Mouse (Mus musculus) limb, embryonic 11.5 days (tissue): ENCODE results near the gene Zfp235. TPM values are rescaled to one million over a fixed set of nuclear protein-coding genes. Genes with fewer than 3 reads are reported as not detected.
A peak's percentile ranks its signal among the peaks of the same experiment; 100 is the strongest.

Experiments used
- ATAC-seq: fragments of 200-750 bp; cut with Nextera tagmentation; 2 replicates; pipeline ENCODE4 v1.8.0; 2017; ENCODE audit warnings: low read depth; ENCODE audit not compliant: insufficient number of reproducible peaks, low FRiP score, low TSS enrichment
- DNase-seq: peaks from one replicate; pipeline ENCODE4 v3.0.0-alpha.2; 2015; ENCODE audit warnings: low spot score
- H3K27ac ChIP-seq: fragments of 300-500 bp; sonication (generic); replicated peaks from 2 replicates; pipeline ENCODE4 v1.5.1; 2014; ENCODE audit warnings: low read depth, mild to moderate bottlenecking, low read length
- H3K27me3 ChIP-seq: fragments of 300-500 bp; sonication (generic); 2 replicates; pipeline ENCODE4 v1.6.1; 2014; ENCODE audit warnings: mild to moderate bottlenecking, low read length, mixed read lengths; ENCODE audit not compliant: control insufficient read depth, insufficient read depth
- H3K36me3 ChIP-seq: fragments of 300-500 bp; sonication (generic); 2 replicates; pipeline ENCODE4 v1.6.1; 2014; ENCODE audit warnings: mild to moderate bottlenecking, low read length, moderate library complexity, mixed read lengths; ENCODE audit not compliant: control insufficient read depth, insufficient read depth
- H3K4me1 ChIP-seq: fragments of 300-500 bp; sonication (generic); 2 replicates; pipeline ENCODE4 v1.6.1; 2014; ENCODE audit warnings: low read length, mixed read lengths; ENCODE audit not compliant: control insufficient read depth, insufficient read depth
- H3K4me2 ChIP-seq: fragments of 300-500 bp; sonication (generic); 2 replicates; pipeline ENCODE4 v1.6.1; 2014; ENCODE audit warnings: low read depth, mild to moderate bottlenecking, moderate library complexity; ENCODE audit not compliant: severe bottlenecking
- H3K4me3 ChIP-seq: fragments of 300-500 bp; sonication (generic); 2 replicates; pipeline ENCODE4 v1.5.1; 2014; ENCODE audit warnings: low read depth, low read length
- H3K9ac ChIP-seq: fragments of 300-500 bp; sonication (generic); 2 replicates; pipeline ENCODE4 v1.6.1; 2014; ENCODE audit warnings: mild to moderate bottlenecking, low read length
- H3K9me3 ChIP-seq: fragments of 300-500 bp; sonication (generic); 2 replicates; pipeline ENCODE4 v1.6.1; 2016; ENCODE audit warnings: low read length; ENCODE audit not compliant: control insufficient read depth
- WGBS: fragments of 180-500 bp; shearing (Covaris S2); extraction: QIAGEN DNeasy Blood & Tissue Kit; methylation state at CpG from one replicate; pipeline ENCODE4 v1.1.7; 2014; 5-methylcytosine and 5-hydroxymethylcytosine counted together
- polyA plus RNA-seq: library from polyadenylated mRNA; unstranded; fragments of >200 nt; fragmentation: Nextera tagmentation; extraction: Ambion mirVana; gene quantifications from 2 replicates; pipeline ENCODE4 v1.2.1, GENCODE M21; 2014

The Zfp235 gene
- polyA plus RNA-seq, 1 experiment from 2014 or later: 18.4 TPM

- Histone ChIP-seq H3K27me3 (no peaks in the 10 kb centered on the region), H3K9ac (peak overlapping the region; percentile 73; the same call in 1 of the 2 replicates), H3K36me3 (peaks cover 6% of the 10 kb centered on the region; the same call in 1 of the 2 replicates), H3K27ac (no peak overlapping the region), H3K4me1 (no peaks in the 10 kb centered on the region), H3K4me2 (peak overlapping the region; percentile 69), H3K4me3 (peak overlapping the region; percentile 59), H3K9me3 (peaks cover 4% of the 10 kb centered on the region)
- ATAC-seq (no peak), DNase-seq (peak; percentile 65)
- WGBS: 19% methylated on average over 12 of the region's 12 CpGs
Measured at GRCm38 (mm10) chr7:24113001-24113400, 21.0 kb upstream of the Zfp235 start.

GRCm38 (mm10) chr7:24116655-24117054 is 17.3 kb upstream of the Zfp235 start:
- H3K4me1 ChIP-seq: no peaks in the 10 kb centered on the region
- H3K4me2 ChIP-seq: no peak overlapping the region
- no peaks in the 10 kb centered on the region for H3K9me3 ChIP-seq
- H3K27ac ChIP-seq: no peak overlapping the region
- H3K27me3 ChIP-seq: no peaks in the 10 kb centered on the region
- H3K4me3 ChIP-seq: no peak overlapping the region
- no peaks in the 10 kb centered on the region for H3K36me3 ChIP-seq
- WGBS: 80% methylated on average over 4 of the region's 4 CpGs
- ATAC-seq (no peak), DNase-seq (no peak)
- no peak overlapping the region for H3K9ac ChIP-seq

- H3K4me3 ChIP-seq: peak overlapping the region; percentile 72
- DNase-seq: no peak
- H3K9me3 ChIP-seq: no peaks in the 10 kb centered on the region
- H3K27ac ChIP-seq: no peak overlapping the region
- H3K9ac ChIP-seq: peak overlapping the region; percentile 58
- no peaks in the 10 kb centered on the region for H3K36me3 ChIP-seq
- no peaks in the 10 kb centered on the region for H3K27me3 ChIP-seq
- peak; percentile 31; the same call in 1 of the 2 replicates for ATAC-seq
- peak overlapping the region; percentile 65 for H3K4me2 ChIP-seq
- 19% methylated on average over 6 of the region's 6 CpGs for WGBS
- H3K4me1 ChIP-seq: no peaks in the 10 kb centered on the region
Measured at GRCm38 (mm10) chr7:24133425-24133995, 459 bp upstream of the Zfp235 start.

DNA sequence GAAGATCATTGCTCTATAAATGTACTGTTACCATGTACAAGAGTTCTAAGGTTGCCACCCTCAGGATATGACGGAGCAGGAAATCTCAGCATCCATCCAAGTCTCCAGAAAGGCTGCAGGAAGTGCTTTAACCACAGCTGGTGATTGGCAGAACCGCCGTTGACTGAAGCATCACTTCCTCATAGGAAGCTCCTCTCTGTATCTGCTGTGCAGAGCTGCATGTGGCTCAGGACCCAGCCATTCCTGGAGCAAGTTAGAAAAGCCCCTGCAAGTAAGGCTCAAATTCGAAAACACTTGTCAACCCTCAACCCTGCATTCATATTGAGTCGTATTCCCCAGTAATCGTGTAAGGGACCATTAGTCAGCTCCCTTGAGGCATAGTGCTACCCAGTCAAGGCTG is 8.6 kb downstream of the Zfp235 start:
- H3K9me3 ChIP-seq: peaks cover 3% of the 10 kb centered on the region; the same call in 1 of the 2 replicates
- 91% methylated on average over 6 of the region's 6 CpGs for WGBS
- no peak overlapping the region for H3K4me3 ChIP-seq
- H3K4me2 ChIP-seq: no peak overlapping the region
- H3K36me3 ChIP-seq: peaks cover 7% of the 10 kb centered on the region; the same call in 1 of the 2 replicates
- no peak overlapping the region for H3K9ac ChIP-seq
- ATAC-seq (no peak), DNase-seq (no peak)
- no peak overlapping the region for H3K27ac ChIP-seq
- no peaks in the 10 kb centered on the region for H3K4me1 ChIP-seq
- no peaks in the 10 kb centered on the region for H3K27me3 ChIP-seq

- no peak for ATAC-seq
- DNase-seq: no peak
- Histone ChIP-seq H3K27me3 (no peaks in the 10 kb centered on the region), H3K4me3 (no peak overlapping the region), H3K9me3 (no peaks in the 10 kb centered on the region; the same call in 1 of the 2 replicates), H3K36me3 (no peaks in the 10 kb centered on the region), H3K9ac (no peak overlapping the region), H3K4me1 (no peaks in the 10 kb centered on the region), H3K27ac (no peak overlapping the region), H3K4me2 (no peak overlapping the region)
- 12% methylated on average over 1 of the region's 1 CpGs for WGBS
Measured at GRCm38 (mm10) chr7:24153272-24153671, 19.3 kb downstream of the Zfp235 start.

GRCm38 (mm10) chr7:24172191-24172590 is 38.2 kb downstream of the Zfp235 start:
- no peak overlapping the region for H3K4me3 ChIP-seq
- no peaks in the 10 kb centered on the region for H3K36me3 ChIP-seq
- H3K4me2 ChIP-seq: no peak overlapping the region
- no peaks in the 10 kb centered on the region for H3K9me3 ChIP-seq
- H3K27ac ChIP-seq: no peak overlapping the region
- no peaks in the 10 kb centered on the region for H3K27me3 ChIP-seq
- DNase-seq: no peak
- no peak for ATAC-seq
- no peak overlapping the region for H3K9ac ChIP-seq
- no peaks in the 10 kb centered on the region for H3K4me1 ChIP-seq
- 76% methylated on average over 4 of the region's 4 CpGs for WGBS

DNA sequence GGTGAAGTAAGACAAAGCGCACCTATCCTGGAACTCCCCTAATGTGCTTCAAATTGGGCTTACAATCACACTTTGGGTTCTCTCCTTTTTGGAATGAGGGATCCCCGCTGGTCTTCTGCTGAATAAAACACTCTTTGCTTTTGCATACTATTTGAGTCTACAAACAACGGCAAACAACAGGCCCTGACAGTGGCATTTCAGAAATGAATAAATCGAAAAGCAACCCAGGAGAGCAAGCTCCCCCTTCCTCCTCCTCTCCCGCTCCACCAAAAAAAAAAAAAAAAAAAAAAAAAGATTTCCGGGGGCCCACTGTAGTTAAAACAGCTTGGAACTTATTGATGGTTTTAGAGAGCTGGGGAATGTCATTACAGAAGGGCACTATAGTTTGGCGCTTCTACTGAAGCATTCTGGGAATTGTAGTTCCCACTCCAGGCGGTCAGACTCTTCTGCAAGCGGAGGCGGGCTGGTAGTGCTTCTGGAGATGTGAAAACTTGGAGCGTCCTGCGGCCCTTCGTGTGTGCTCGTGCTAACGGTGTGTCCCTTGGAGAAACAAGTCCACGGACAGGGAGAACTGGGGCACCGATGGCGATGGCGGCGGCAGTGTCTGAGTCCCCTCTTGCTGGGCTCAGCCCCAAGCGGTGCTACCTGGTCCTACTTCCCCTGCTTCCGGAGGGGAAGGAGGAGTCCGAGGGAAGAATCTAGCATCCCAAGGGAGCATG is 40.8 kb downstream of the Zfp235 start, which contains the start of gene Zfp114:
Zfp114 (plus strand) TSS at position 443 of the 719 bp plus-strand sequence.
- Histone ChIP-seq H3K4me1 (no peaks in the 10 kb centered on the region), H3K27me3 (no peaks in the 10 kb centered on the region), H3K4me2 (peak within 1 kb of the TSS; percentile 46), H3K36me3 (no peaks in the 10 kb centered on the region), H3K4me3 (peak within 1 kb of the TSS; percentile 48), H3K9me3 (no peaks in the 10 kb centered on the region; the same call in 1 of the 2 replicates), H3K9ac (peak within 1 kb of the TSS; percentile 79), H3K27ac (no peak within 1 kb of the TSS)
- peak; percentile 90 for ATAC-seq
- WGBS: 14% methylated on average over 23 of the region's 23 CpGs
- peak; percentile 86 for DNase-seq

DNA sequence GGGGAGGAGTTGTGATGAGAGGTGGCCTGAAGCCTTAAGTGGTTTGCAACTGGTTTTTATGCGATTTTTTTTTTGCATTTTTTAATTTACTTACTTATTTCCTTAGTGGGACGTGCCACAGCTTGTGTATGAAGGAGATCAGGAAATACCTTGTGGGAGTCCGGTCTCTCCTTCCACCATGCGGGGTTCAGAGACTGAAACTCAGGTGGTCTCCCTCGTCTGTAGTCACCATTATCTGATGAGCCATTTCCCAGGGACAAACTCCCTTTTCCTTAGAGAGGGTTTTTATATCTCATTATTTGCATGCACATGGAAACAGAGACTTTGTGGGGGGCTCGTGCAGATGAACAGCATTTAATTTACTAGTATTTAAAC is 41.4 kb downstream of the Zfp235 start:
- Histone ChIP-seq H3K9me3 (no peaks in the 10 kb centered on the region; the same call in 1 of the 2 replicates), H3K4me1 (no peaks in the 10 kb centered on the region), H3K27me3 (no peaks in the 10 kb centered on the region), H3K4me3 (peak overlapping the region; percentile 48), H3K27ac (no peak overlapping the region), H3K36me3 (no peaks in the 10 kb centered on the region), H3K9ac (peak overlapping the region; percentile 79), H3K4me2 (peak overlapping the region; percentile 46)
- ATAC-seq (no peak), DNase-seq (no peak)
- 61% methylated on average over 6 of the region's 6 CpGs for WGBS
